Mouse (Mus musculus) liver, adult 2 months (tissue): ENCODE measurements around the gene Mea1. TPM values are rescaled to one million over a fixed set of nuclear protein-coding genes. Genes with fewer than 3 reads are reported as not detected.

ENCODE experiments used
- DNase-seq: peaks from one replicate; pipeline ENCODE4 v3.0.0-alpha.2; 2011; ENCODE audit warnings: low read depth, low spot score; ENCODE audit errors: extremely low read depth
- H3K27ac ChIP-seq: fragments of 200-500 bp; replicated peaks from 2 replicates; pipeline ENCODE4 v1.5.1; 2012; ENCODE audit warnings: low read depth, mild to moderate bottlenecking, control low read depth, inconsistent platforms, low read length; ENCODE audit not compliant: insufficient read depth
- H3K27me3 ChIP-seq: fragments of 200-500 bp; 2 replicates; pipeline ENCODE4 v1.6.1; 2012; ENCODE audit warnings: mild to moderate bottlenecking, moderate library complexity, low read length, inconsistent platforms; ENCODE audit not compliant: control insufficient read depth, insufficient read depth
- H3K36me3 ChIP-seq: fragments of 200-500 bp; 2 replicates; pipeline ENCODE4 v1.6.1; 2012; ENCODE audit warnings: low read length, inconsistent platforms; ENCODE audit not compliant: control insufficient read depth, insufficient read depth
- H3K4me1 ChIP-seq: fragments of 200-500 bp; 2 replicates; pipeline ENCODE4 v1.6.1; 2011; ENCODE audit warnings: low read length; ENCODE audit not compliant: control insufficient read depth, insufficient read depth
- H3K4me3 ChIP-seq: fragments of 200-500 bp; 2 replicates; pipeline ENCODE4 v1.5.1; 2011; ENCODE audit warnings: low read depth, mild to moderate bottlenecking, control low read depth, low read length, moderate library complexity; ENCODE audit not compliant: insufficient read depth
- H3K79me2 ChIP-seq: fragments of 200-500 bp; 2 replicates; pipeline ENCODE4 v1.6.1; 2012; ENCODE audit warnings: inconsistent platforms, mild to moderate bottlenecking, low read length, moderate library complexity; ENCODE audit not compliant: control insufficient read depth, insufficient read depth
- H3K9ac ChIP-seq: fragments of 200-500 bp; 2 replicates; pipeline ENCODE4 v1.6.1; 2012; ENCODE audit warnings: low read depth, mild to moderate bottlenecking, control low read depth, inconsistent platforms, low read length
- CTCF ChIP-seq: fragments of 200-500 bp; IDR thresholded peaks from 2 replicates; pipeline ENCODE4 v1.5.1; 2011; ENCODE audit warnings: low read depth, low read length, control low read depth
- POLR2A ChIP-seq: fragments of 200-500 bp; IDR thresholded peaks from 2 replicates; pipeline ENCODE4 v1.6.1; 2011; ENCODE audit warnings: low read length, control low read depth; ENCODE audit not compliant: insufficient read depth; ENCODE audit errors: extremely low read depth
- WGBS: fragments of 180-500 bp; shearing (Covaris S2); methylation state at CpG from one replicate; pipeline ENCODE4 v1.1.7; 2018; 5-methylcytosine and 5-hydroxymethylcytosine counted together
- polyA plus RNA-seq: library from polyadenylated mRNA; depleted of rRNA; stranded (reverse); fragments of >200 nt; gene quantifications from 2 replicates; pipeline ENCODE4 v1.2.3, GENCODE M21; 2012
- total RNA-seq: library from RNA; depleted of rRNA; stranded (reverse); fragments of >200 nt; gene quantifications from 2 replicates; pipeline ENCODE4 v1.2.3, GENCODE M21; 2014

Mea1 gene
- total and polyA plus RNA-seq, 2 experiments = 55.2 to 60.4 TPM

DNA sequence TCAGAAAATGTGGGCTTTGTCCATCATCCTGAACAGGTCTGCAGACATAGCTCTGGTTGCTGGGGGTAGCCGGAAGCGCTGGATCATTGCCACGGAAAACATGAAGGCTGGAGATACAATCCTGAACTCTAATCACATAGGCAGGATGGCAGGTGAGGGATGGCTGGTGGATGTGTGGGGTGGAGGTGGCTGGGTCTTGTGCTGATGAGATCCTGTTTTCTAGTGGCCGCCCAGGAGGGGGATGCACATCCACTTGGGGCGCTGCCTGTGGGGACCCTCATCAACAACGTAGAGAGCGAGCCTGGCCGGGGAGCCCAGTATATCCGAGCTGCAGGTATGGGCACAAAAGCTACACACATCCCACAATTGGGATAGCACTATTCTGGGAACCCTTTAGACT is 30.2 kb upstream of the Mea1 start:
- no peak overlapping the region for H3K27ac ChIP-seq
- H3K27me3 ChIP-seq = no peaks in the 10 kb centered on the region
- peaks cover 10% of the 10 kb centered on the region for H3K4me1 ChIP-seq

DNA sequence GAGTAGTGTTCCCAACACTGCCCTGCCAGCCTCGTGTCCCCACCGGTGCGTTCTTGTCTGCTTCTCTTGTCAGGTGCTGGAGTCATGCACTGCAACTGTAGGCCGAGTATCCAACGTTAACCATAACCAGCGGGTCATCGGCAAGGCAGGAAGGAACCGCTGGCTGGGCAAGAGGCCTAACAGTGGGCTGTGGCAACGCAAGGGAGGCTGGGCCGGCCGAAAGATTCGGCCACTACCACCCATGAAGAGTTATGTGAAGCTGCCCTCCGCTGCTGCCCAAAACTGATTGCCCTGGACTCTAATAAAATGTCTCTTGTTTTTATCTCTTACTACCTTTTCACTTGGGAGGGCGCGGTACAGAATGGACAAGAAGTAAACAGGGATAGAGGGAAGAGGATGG is 28.8 kb upstream of the Mea1 start:
- H3K27ac ChIP-seq = peak overlapping the region; percentile 52
- H3K4me3 ChIP-seq = peak overlapping the region; percentile 63
- WGBS = 32% methylated on average over 15 of the region's 15 CpGs
- no peaks in the 10 kb centered on the region for H3K79me2 ChIP-seq
- peak overlapping the region; percentile 52; the same call in 1 of the 2 replicates for H3K9ac ChIP-seq
- no peaks in the 10 kb centered on the region for H3K27me3 ChIP-seq
- TF ChIP-seq POLR2A (no peak), CTCF (no peak)
- DNase-seq = no peak
- H3K4me1 ChIP-seq = peaks cover 3% of the 10 kb centered on the region; the same call in 1 of the 2 replicates
- H3K36me3 ChIP-seq = peaks cover 2% of the 10 kb centered on the region; the same call in 1 of the 2 replicates

More for the DNA sequence above, 30.2 kb upstream of the Mea1 start:
- H3K36me3 ChIP-seq = peaks cover 2% of the 10 kb centered on the region; the same call in 1 of the 2 replicates
- no peak overlapping the region for H3K9ac ChIP-seq
- 95% methylated on average over 9 of the region's 9 CpGs for WGBS
- no peak for DNase-seq
- no peak for TF ChIP-seq CTCF
- TF ChIP-seq POLR2A = no peak
- H3K79me2 ChIP-seq = peaks cover 5% of the 10 kb centered on the region; the same call in 1 of the 2 replicates
- no peak overlapping the region for H3K4me3 ChIP-seq

DNA sequence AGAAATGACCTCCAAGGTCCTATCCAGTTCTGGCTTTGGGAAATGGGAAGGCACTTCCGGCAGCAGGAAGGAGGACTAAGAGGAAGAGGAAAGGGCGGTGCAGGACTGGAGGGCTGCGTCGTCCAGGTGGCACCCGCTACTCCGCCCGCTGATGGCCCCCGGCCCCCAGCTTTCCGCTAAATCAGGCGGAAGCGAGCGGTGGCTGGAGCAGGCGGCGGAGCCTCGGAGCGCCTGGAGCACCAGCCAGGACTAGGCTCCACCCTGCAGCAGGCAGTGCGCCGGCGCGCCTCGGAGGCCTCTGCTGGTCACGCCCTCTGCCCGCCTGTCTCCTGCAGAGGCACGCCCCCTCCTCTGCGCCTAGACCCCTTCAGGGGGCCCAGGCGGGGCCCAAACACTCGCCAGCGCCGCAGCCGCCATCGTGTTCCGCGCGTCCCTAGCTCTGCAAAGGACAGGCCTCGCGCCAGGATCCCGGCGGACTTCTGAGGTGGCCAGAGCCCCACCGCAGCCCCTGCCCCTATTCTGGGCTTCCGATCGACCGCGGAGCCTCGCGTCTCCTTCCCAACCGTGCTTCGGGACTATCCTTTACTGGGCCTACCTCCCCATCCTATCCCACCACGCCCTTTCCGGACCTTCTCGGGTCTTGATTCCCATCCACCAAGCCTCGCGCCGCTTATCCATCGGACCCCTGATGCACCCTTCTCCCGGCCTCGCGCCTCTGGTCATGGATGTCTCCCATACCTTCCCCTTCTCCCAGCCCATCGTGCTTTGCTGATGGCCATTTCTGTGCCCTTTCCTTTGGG is 28.2 kb upstream of the Mea1 start, which contains the start of gene Cul7:
Cul7 (plus strand) TSS at position 106 of the 800 bp plus-strand sequence.
- Histone ChIP-seq H3K4me3 (peak within 1 kb of the TSS; percentile 63), H3K27me3 (no peaks in the 10 kb centered on the region), H3K36me3 (peaks cover 2% of the 10 kb centered on the region; the same call in 1 of the 2 replicates), H3K79me2 (no peaks in the 10 kb centered on the region), H3K9ac (peak within 1 kb of the TSS; percentile 52), H3K27ac (peak within 1 kb of the TSS; percentile 52), H3K4me1 (peaks cover 3% of the 10 kb centered on the region; the same call in 1 of the 2 replicates)
- TF ChIP-seq POLR2A = 0 out of 2 replicates have a peak, but pooled peaks have one; percentile 17
- no peak for TF ChIP-seq CTCF
- 1% methylated on average over 56 of the region's 58 CpGs for WGBS
- DNase-seq = peak; percentile 70

DNA sequence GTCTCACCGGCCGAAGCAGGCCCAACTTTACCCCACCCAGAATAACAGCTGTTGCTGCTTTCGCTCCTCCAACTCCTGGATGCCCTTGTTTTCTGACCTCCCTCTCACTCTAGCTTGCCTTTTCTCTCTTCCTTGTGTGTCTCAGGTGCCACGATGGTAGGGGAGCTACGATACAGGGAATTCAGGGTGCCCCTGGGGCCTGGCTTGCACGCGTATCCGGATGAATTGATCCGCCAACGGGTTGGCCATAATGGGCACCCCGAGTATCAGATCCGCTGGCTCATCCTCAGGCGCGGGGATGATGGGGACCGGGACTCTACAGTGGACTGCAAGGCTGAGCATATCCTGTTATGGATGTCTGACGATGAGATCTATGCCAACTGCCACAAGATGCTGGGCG is 27.3 kb upstream of the Mea1 start:
- WGBS = 71% methylated on average over 17 of the region's 17 CpGs
- Histone ChIP-seq H3K79me2 (no peaks in the 10 kb centered on the region), H3K36me3 (peaks cover 2% of the 10 kb centered on the region; the same call in 1 of the 2 replicates), H3K27me3 (no peaks in the 10 kb centered on the region), H3K4me1 (peaks cover 3% of the 10 kb centered on the region; the same call in 1 of the 2 replicates), H3K9ac (peak overlapping the region; percentile 4; the same call in 1 of the 2 replicates), H3K27ac (no peak overlapping the region), H3K4me3 (peak overlapping the region; percentile 2; the same call in 1 of the 2 replicates)
- DNase-seq = no peak
- no peak for TF ChIP-seq POLR2A
- TF ChIP-seq CTCF = no peak

GRCm38 (mm10) chr17:46651755-46652547 is 26.6 kb upstream of the Mea1 start:
- Histone ChIP-seq H3K4me3 (no peak overlapping the region; the same call in 1 of the 2 replicates), H3K27ac (no peak overlapping the region), H3K4me1 (peaks cover 2% of the 10 kb centered on the region; the same call in 1 of the 2 replicates), H3K36me3 (peaks cover 2% of the 10 kb centered on the region; the same call in 1 of the 2 replicates), H3K9ac (no peak overlapping the region), H3K27me3 (no peaks in the 10 kb centered on the region), H3K79me2 (no peaks in the 10 kb centered on the region)
- DNase-seq = no peak
- WGBS = 73% methylated on average over 20 of the region's 20 CpGs
- TF ChIP-seq POLR2A (no peak), CTCF (no peak)
